Mouse (Mus musculus): ENCODE measurements around the gene Arsa. TPM values are rescaled to one million over a fixed set of nuclear protein-coding genes. Genes with fewer than 3 reads are reported as not detected.

Arsa gene
- 41.6 and 42.5 TPM in 2 replicates for polyA plus RNA-seq (2011; ENCODE audit: insufficient read length, low read depth, missing spikeins)

DNA sequence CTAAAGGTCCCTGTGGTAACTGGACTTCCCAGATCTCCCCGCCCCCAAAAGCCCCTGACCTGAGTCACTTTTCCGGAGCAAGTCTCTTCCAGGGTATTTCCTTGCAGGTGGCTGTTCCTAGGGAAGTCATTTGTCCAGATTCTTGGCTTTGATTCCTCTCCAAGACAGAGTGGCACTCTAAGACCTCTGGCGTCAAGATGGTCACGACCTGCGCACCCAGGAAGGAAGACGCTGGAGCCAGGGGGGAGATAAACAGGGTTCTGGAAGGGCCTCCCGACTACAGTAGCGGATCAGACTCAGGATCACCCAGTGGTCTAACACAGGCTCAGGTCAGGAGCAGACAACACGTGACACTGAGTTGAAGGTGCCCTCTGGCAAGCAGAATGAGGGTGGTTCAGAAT, at the start of gene Arsa:
TSS of gene Arsa (minus strand) at position 335 of the 401 bp plus-strand sequence.
- Histone ChIP-seq H3K4me1 (ENCODE audit: control insufficient read depth, insufficient read depth, low read length) (peaks cover 7% of the 10 kb centered on the region), H3K27ac (ENCODE audit: insufficient read depth, low read length) (peak within 1 kb of the TSS; percentile 23), H3K4me3 (ENCODE audit: insufficient read depth, low read length) (peak within 1 kb of the TSS; percentile 57)
- no peak for TF ChIP-seq CTCF (IDR thresholded peaks at IDR 0.05; ENCODE audit: borderline replicate concordance, insufficient read depth, low read length)
- TF ChIP-seq POLR2A (IDR thresholded peaks at IDR 0.05; ENCODE audit: low read depth, low read length) = no peak

DNA sequence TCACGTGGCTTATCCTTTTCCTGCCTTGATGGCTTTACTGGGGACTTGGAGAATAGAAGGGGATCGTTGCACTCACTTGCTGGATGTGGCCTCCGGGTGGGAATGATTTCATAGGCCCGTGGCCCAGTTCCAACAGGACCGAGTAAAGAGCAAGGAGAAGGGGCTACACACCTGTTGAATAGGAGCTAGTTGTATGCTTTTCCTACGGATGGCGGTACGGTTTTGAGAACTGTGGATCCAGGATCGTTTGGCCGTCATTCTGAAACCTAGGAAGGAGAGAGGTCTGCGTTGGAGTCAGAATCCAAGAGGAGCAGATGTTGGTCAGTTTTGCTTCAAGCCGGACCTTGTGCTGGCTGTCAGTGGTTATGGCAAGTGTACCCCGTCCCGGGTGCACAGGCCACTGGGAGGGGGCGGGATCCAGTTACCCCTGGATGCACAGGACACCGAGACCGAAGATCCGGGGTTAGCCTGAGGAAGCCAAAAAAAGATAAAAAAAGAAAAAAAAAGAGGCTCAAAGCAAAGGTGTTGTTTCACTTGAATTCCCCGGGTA, 49.6 kb upstream of the Arsa start:
- H3K4me3 ChIP-seq (ENCODE audit: insufficient read depth, low read length) = no peak overlapping the region
- H3K27ac ChIP-seq (ENCODE audit: insufficient read depth, low read length) = no peak overlapping the region
- no peaks in the 10 kb centered on the region for H3K4me1 ChIP-seq (ENCODE audit: control insufficient read depth, insufficient read depth, low read length)
- TF ChIP-seq CTCF (IDR thresholded peaks at IDR 0.05; ENCODE audit: borderline replicate concordance, insufficient read depth, low read length) (no peak), POLR2A (IDR thresholded peaks at IDR 0.05; ENCODE audit: low read depth, low read length) (no peak)

DNA sequence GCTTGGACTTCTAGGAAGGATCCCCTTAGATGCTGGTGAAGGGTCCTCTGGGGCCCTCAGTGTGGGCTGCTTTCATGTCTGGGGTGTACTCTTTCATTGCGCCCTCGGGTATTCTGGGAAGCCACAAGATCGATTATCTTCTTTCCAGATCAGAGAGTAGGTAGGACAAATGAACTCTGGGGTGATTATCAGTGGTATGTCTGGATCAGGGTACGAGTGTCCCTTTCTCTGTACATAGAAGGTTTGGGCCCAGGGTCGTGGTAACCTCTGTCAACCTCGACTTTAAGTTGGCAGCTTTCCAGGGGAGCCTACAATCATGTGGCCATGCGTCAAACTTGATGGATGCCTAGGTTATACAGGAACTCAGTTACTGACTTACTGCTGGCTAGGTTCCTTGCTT, 48.7 kb upstream of the Arsa start:
- Histone ChIP-seq H3K27ac (ENCODE audit: insufficient read depth, low read length) (no peak overlapping the region), H3K4me3 (ENCODE audit: insufficient read depth, low read length) (no peak overlapping the region), H3K4me1 (ENCODE audit: control insufficient read depth, insufficient read depth, low read length) (no peaks in the 10 kb centered on the region)
- TF ChIP-seq POLR2A (IDR thresholded peaks at IDR 0.05; ENCODE audit: low read depth, low read length) (no peak), CTCF (IDR thresholded peaks at IDR 0.05; ENCODE audit: borderline replicate concordance, insufficient read depth, low read length) (no peak)

DNA sequence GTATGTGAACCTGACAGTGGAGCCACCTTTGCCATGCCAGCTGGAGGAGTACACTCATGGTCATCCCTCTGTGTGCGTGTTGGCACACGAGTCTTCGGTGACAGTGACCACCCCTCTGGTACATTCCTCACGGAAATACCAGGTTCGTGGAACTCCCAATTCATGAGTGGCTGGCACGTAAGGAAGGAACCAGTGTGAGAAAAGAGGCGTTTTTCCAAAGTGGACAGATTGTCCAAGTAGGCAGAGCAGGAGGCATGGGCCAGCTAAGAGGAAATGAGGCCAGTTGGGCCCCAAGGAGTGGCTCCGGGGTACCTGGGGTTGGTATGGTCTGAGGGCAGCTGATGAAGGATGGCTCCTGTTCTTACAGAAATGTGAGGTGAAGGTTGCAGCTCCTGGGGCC, 48.2 kb upstream of the Arsa start:
- Histone ChIP-seq H3K4me3 (ENCODE audit: insufficient read depth, low read length) (no peak overlapping the region), H3K27ac (ENCODE audit: insufficient read depth, low read length) (no peak overlapping the region), H3K4me1 (ENCODE audit: control insufficient read depth, insufficient read depth, low read length) (no peaks in the 10 kb centered on the region)
- no peak for TF ChIP-seq CTCF (IDR thresholded peaks at IDR 0.05; ENCODE audit: borderline replicate concordance, insufficient read depth, low read length)

DNA sequence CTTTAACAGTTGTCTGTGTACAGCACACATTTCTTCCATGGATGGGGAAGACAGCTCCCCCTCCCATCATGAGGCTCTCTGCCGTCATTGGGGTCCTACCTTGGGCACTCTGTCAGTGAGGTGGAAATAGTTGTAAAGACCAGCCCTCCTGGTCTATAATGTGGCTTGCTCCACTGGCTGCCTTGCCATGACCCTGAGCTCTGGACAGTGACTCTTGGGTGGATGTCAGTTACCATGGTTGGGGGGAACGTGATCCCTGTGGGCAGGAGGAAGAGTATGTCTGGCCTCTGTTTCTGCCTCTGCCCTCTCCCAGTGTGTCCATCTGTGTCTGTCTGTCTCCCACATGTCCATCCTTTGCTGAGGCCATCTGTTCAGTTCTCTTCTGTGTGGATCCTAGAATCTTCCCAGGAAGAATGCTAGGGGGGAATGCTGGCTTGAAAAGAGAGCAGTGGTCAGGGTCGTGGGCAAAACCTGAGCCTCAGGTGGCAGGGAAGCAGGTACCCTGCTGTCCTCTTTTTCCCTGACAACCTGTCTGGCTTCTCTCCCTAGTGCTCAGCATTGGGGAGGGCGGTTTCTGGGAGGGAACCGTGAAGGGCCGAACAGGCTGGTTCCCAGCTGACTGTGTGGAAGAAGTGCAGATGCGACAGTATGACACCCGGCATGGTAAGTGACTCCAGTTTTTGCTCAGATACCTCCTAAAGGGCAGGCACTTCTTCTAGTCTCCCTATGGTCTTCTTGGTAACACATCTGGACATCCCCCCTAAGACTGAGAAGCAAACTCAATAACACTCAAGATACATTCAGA, 47.6 kb upstream of the Arsa start:
- Histone ChIP-seq H3K4me1 (ENCODE audit: control insufficient read depth, insufficient read depth, low read length) (no peaks in the 10 kb centered on the region), H3K4me3 (ENCODE audit: insufficient read depth, low read length) (no peak overlapping the region), H3K27ac (ENCODE audit: insufficient read depth, low read length) (no peak overlapping the region)
- TF ChIP-seq CTCF (IDR thresholded peaks at IDR 0.05; ENCODE audit: borderline replicate concordance, insufficient read depth, low read length) = no peak
- no peak for TF ChIP-seq POLR2A (IDR thresholded peaks at IDR 0.05; ENCODE audit: low read depth, low read length)

DNA sequence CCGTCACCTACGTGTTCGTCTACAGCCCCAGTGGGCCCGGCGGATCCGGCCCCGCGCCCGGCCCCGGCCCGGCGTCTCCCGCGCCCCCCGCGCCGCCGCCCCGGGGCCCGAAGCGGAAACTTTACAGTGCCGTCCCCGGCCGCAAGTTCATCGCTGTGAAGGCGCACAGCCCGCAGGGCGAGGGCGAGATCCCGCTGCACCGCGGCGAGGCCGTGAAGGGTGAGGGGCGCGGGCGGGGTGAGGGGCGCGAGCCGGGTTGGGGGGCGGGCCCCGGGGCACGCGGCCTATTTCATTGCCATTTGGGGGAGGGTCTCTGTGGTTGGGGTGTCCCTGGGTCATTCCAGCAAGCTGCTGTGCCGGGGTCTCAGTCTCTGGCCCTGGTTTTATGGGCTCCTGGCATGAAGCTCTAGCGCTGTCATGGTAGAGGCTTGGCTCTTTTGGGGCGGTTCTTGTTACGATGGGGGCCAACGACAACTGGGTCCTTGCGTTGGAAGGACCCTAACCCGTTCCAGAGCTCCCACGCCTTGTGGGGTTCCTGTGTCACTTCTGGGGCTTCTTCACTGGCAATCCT, 46.9 kb upstream of the Arsa start:
- Histone ChIP-seq H3K4me3 (ENCODE audit: insufficient read depth, low read length) (no peak overlapping the region), H3K4me1 (ENCODE audit: control insufficient read depth, insufficient read depth, low read length) (no peaks in the 10 kb centered on the region), H3K27ac (ENCODE audit: insufficient read depth, low read length) (no peak overlapping the region)
- no peak for TF ChIP-seq POLR2A (IDR thresholded peaks at IDR 0.05; ENCODE audit: low read depth, low read length)
- TF ChIP-seq CTCF (IDR thresholded peaks at IDR 0.05; ENCODE audit: borderline replicate concordance, insufficient read depth, low read length) = no peak

DNA sequence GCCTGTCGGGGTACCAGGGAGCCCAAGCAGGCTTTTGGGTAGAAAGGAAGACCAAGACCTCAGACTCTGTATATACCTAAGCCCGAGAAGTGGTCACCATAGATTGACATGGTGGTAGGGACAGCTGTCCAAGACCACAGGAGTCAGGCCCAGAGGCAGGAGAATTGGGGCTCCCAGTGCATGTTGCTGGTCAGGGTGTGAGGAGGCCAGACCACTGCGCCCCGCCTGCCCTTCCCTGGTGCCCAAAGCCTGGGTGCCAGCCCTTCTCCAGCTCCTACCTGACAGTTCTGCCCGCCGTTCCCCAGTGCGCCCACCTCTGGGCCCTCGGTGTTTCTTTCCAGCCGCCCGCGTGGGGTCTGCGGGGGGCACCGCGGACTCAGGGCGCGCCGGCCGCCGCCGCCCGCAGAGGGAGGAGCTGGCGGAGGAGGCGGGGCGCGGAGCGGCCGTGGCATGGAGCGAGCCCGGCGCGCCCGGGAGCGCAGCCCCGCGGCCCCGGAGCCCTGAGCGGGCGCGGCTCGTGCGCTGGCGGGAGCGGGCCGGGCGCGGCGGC, 46.1 kb upstream of the Arsa start:
- Histone ChIP-seq H3K4me1 (ENCODE audit: control insufficient read depth, insufficient read depth, low read length) (no peaks in the 10 kb centered on the region), H3K27ac (ENCODE audit: insufficient read depth, low read length) (no peak overlapping the region), H3K4me3 (ENCODE audit: insufficient read depth, low read length) (peak overlapping the region; percentile 24)
- TF ChIP-seq CTCF (IDR thresholded peaks at IDR 0.05; ENCODE audit: borderline replicate concordance, insufficient read depth, low read length) (no peak), POLR2A (IDR thresholded peaks at IDR 0.05; ENCODE audit: low read depth, low read length) (no peak)

DNA sequence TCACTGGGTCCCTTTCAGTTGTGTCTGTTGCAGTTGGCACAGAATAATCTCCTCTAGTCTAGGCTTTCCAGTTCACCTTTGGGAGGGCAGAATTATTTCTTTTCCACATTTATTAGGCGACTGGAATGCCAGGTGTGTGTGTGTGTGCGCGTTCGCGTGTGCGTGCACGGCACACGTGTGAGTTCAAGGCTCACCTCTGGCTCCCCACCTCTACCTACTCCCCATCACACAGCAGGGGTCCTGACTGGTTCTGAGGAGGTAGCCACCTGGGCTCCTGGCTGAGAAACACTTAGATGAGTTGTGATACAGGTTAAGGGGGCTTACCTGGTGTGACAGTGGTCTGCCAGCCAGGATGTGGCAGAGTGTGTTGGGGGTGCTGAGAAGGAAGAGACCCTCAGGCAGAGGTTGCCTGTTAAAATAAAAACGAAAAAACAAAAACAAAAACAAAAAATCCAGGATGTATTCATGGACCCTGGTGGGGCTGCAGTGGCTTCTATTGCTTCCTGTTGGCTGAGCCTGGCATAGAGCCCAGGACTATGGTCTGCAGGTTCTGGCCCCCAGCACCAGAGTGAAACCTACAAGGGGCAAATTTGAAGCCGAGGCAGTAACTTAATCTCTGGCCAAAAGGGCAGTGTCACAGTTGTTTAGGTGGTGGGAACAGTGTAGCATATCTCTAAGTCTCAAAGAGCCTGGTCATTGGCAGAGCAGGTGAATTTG, 45.5 kb upstream of the Arsa start:
- Histone ChIP-seq H3K4me1 (ENCODE audit: control insufficient read depth, insufficient read depth, low read length) (no peaks in the 10 kb centered on the region), H3K4me3 (ENCODE audit: insufficient read depth, low read length) (no peak overlapping the region), H3K27ac (ENCODE audit: insufficient read depth, low read length) (no peak overlapping the region)
- TF ChIP-seq CTCF (IDR thresholded peaks at IDR 0.05; ENCODE audit: borderline replicate concordance, insufficient read depth, low read length) = no peak
- no peak for TF ChIP-seq POLR2A (IDR thresholded peaks at IDR 0.05; ENCODE audit: low read depth, low read length)

DNA sequence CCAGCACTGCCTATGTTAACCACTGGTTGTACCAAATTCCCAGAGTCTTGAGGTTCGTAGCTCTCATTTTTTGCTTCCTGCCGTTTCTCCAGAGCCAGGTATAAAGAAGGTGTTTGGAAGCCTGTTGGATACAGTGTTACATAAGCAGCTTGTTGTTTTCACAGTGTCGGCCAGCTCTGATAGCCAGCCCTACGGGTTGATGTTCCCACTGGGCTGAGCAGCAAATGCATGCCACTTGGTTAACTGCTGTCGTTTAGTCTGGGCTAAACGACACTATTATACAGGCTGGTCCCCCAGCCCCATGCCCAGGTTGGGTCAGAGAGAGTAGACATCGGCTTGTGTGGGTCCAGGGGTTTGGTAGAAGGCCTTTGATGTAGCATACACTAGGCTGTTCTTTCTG, 44.7 kb upstream of the Arsa start:
- no peaks in the 10 kb centered on the region for H3K4me1 ChIP-seq (ENCODE audit: control insufficient read depth, insufficient read depth, low read length)
- no peak overlapping the region for H3K27ac ChIP-seq (ENCODE audit: insufficient read depth, low read length)
- no peak for TF ChIP-seq POLR2A (IDR thresholded peaks at IDR 0.05; ENCODE audit: low read depth, low read length)
- TF ChIP-seq CTCF (IDR thresholded peaks at IDR 0.05; ENCODE audit: borderline replicate concordance, insufficient read depth, low read length) = no peak
- no peak overlapping the region for H3K4me3 ChIP-seq (ENCODE audit: insufficient read depth, low read length)

Measured in embryonic fibroblast, embryonic 13.5 days (primary cell).